Mouse (Mus musculus): ENCODE measurements around the gene Hist1h1c. TPM values are rescaled to one million over a fixed set of nuclear protein-coding genes. Genes with fewer than 3 reads are reported as not detected.
"Not testable (repeated sequence)": the region's sequence is repeated elsewhere in the genome, so short reads cannot be mapped to it uniquely, and the experiment has no call there.

Gene Hist1h1c
- polyA plus RNA-seq, 1 experiment from 2014 or later: 36.4 TPM

DNA sequence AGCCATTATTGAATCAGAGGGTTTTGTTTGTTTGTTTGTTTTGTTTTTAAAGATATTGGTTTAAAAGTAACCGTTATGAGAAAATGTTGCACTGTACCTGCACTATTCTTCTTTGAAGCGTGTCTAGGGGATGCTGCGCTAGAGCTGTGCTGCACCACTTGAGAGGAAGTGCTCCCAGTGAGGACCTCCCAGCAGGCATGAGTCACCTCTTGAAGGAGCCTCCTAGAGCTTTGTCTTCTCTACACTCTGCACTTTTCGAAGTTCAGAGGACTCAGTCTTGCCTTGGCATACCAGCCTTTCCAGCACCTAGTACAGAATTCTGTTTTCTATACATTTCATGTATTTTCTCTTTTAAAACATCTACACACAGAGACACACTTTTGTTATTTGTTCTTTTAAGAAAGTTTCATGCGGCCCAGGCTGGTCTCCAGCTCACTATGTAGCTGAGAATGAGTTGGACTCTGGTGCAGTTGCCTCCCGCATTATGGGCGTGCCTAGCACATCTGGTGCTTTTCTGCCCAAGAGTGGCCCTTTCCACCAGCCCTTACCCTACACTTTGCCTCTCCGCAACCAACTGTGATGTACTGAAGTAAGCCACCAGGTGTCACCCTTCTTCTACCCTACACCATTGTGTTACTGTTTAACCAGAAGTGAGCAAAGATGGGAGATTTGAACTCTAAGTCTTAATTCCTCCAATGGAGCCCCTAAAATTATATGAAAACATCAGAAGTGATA lies 37.7 kb upstream of the Hist1h1c start:
- H3K36me3 ChIP-seq: no peaks in the 10 kb centered on the region
- H3K27me3 ChIP-seq: no peaks in the 10 kb centered on the region
- no peak overlapping the region for H3K4me2 ChIP-seq (replicated peaks)
- H3K4me3 ChIP-seq (replicated peaks): no peak overlapping the region
- no peak overlapping the region for H3K9ac ChIP-seq
- WGBS: 29% methylated on average over 8 of the region's 8 CpGs
- 0 out of 2 replicates have a peak, but pooled peaks cover 14% of the 10 kb centered on the region for H3K4me1 ChIP-seq
- no peak overlapping the region for H3K27ac ChIP-seq (replicated peaks)
- ATAC-seq (ENCODE audit: insufficient number of reproducible peaks, low FRiP score, low TSS enrichment, low read depth): peak; percentile 48; the same call in 1 of the 2 replicates
- H3K9me3 ChIP-seq (replicated peaks): no peaks in the 10 kb centered on the region

GRCm38 (mm10) chr13:23702220-23702619 lies 36.4 kb upstream of the Hist1h1c start:
- no peak for ATAC-seq (ENCODE audit: insufficient number of reproducible peaks, low FRiP score, low TSS enrichment, low read depth)
- Histone ChIP-seq H3K27ac (replicated peaks) (no peak overlapping the region), H3K4me1 (0 out of 2 replicates have a peak, but pooled peaks cover 10% of the 10 kb centered on the region), H3K9ac (no peak overlapping the region), H3K9me3 (replicated peaks) (no peaks in the 10 kb centered on the region), H3K27me3 (no peaks in the 10 kb centered on the region), H3K4me3 (replicated peaks) (no peak overlapping the region), H3K36me3 (no peaks in the 10 kb centered on the region), H3K4me2 (replicated peaks) (no peak overlapping the region)
- WGBS: 57% methylated on average over 4 of the region's 4 CpGs

GRCm38 (mm10) chr13:23702801-23703200 lies 35.8 kb upstream of the Hist1h1c start:
- not testable (repeated sequence) for H3K9me3 ChIP-seq (replicated peaks); H3K27ac ChIP-seq (replicated peaks); H3K27me3 ChIP-seq; H3K36me3 ChIP-seq; ATAC-seq (ENCODE audit: insufficient number of reproducible peaks, low FRiP score, low TSS enrichment, low read depth); H3K4me2 ChIP-seq (replicated peaks); H3K4me3 ChIP-seq (replicated peaks); H3K9ac ChIP-seq
- H3K4me1 ChIP-seq: 0 out of 2 replicates have a peak, but pooled peaks cover 10% of the 10 kb centered on the region
- 84% methylated on average over 2 of the region's 2 CpGs for WGBS

DNA sequence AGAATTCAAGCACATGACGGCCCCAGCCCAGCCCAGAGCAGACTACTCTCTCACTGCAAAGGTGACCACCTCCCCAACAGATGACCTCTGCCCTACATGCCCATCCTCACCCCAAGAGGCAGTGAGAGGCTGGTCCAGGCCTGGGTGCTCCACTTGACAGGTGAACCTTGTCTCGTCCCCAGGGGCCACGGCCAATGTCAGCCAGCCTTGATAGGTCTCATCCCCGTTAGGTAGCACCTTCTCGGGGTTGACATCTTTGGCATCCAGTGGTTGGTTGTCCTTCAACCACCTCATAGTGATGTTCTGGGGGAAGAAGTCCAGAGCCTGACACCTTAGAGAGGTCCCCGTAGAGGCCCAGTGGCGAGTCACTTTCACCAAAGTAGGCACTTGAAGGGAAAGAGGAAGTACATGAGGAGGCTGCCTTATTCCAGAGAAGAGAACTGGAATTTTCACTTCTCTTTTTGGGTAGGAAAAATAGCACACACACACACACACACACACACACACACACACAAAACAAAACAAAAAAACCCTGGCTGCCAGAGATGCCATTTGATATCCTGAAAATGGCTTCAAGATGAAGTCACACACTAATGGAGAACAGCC lies 32.8 kb upstream of the Hist1h1c start:
- no peak overlapping the region for H3K4me3 ChIP-seq (replicated peaks)
- no peaks in the 10 kb centered on the region for H3K27me3 ChIP-seq
- no peak overlapping the region for H3K4me2 ChIP-seq (replicated peaks)
- no peak overlapping the region for H3K9ac ChIP-seq
- H3K27ac ChIP-seq (replicated peaks): no peak overlapping the region
- WGBS: 90% methylated on average over 7 of the region's 7 CpGs
- no peaks in the 10 kb centered on the region for H3K36me3 ChIP-seq
- peaks cover 14% of the 10 kb centered on the region; the same call in 1 of the 2 replicates for H3K4me1 ChIP-seq
- no peak for ATAC-seq (ENCODE audit: insufficient number of reproducible peaks, low FRiP score, low TSS enrichment, low read depth)
- H3K9me3 ChIP-seq (replicated peaks): no peaks in the 10 kb centered on the region

DNA sequence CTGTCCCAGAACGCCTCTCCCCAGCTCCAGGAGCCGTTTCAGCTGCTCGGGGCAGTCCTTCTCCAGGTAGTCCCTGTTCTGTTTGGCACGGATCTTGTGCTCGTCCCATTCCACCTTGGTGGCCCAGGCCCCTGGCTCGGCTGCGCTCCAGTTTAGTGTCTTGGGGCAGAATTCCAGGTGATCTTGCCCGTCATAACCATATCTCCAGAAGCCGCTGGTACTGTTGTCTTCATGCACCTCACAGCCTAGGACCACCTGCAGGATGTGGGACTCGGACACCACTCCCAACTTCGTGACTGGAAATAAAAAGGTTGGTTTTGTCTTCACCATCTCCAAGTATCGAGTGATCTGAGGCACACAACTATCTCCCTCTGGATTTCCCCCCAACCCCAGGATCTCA lies 31.8 kb upstream of the Hist1h1c start:
- H3K36me3 ChIP-seq: no peaks in the 10 kb centered on the region
- H3K4me3 ChIP-seq (replicated peaks): no peak overlapping the region
- H3K27ac ChIP-seq (replicated peaks): no peak overlapping the region
- no peak overlapping the region for H3K4me2 ChIP-seq (replicated peaks)
- WGBS: 93% methylated on average over 12 of the region's 12 CpGs
- no peak for ATAC-seq (ENCODE audit: insufficient number of reproducible peaks, low FRiP score, low TSS enrichment, low read depth)
- H3K4me1 ChIP-seq: peaks cover 11% of the 10 kb centered on the region; the same call in 1 of the 2 replicates
- H3K27me3 ChIP-seq: no peaks in the 10 kb centered on the region
- no peak overlapping the region for H3K9ac ChIP-seq
- no peaks in the 10 kb centered on the region for H3K9me3 ChIP-seq (replicated peaks)

- no peaks in the 10 kb centered on the region for H3K9me3 ChIP-seq (replicated peaks)
- H3K36me3 ChIP-seq: no peaks in the 10 kb centered on the region
- no peak for ATAC-seq (ENCODE audit: insufficient number of reproducible peaks, low FRiP score, low TSS enrichment, low read depth)
- peaks cover 11% of the 10 kb centered on the region; the same call in 1 of the 2 replicates for H3K4me1 ChIP-seq
- H3K27ac ChIP-seq (replicated peaks): no peak overlapping the region
- H3K4me3 ChIP-seq (replicated peaks): no peak overlapping the region
- H3K9ac ChIP-seq: no peak overlapping the region
- no peak overlapping the region for H3K4me2 ChIP-seq (replicated peaks)
- WGBS: 76% methylated on average over 4 of the region's 4 CpGs
- no peaks in the 10 kb centered on the region for H3K27me3 ChIP-seq
Observed at GRCm38 (mm10) chr13:23708041-23708440, 30.6 kb upstream of the Hist1h1c start.

GRCm38 (mm10) chr13:23708654-23709053 lies 30.0 kb upstream of the Hist1h1c start:
- no peak overlapping the region for H3K27ac ChIP-seq (replicated peaks)
- H3K27me3 ChIP-seq: no peaks in the 10 kb centered on the region
- H3K4me2 ChIP-seq (replicated peaks): no peak overlapping the region
- no peaks in the 10 kb centered on the region for H3K36me3 ChIP-seq
- peaks cover 11% of the 10 kb centered on the region; the same call in 1 of the 2 replicates for H3K4me1 ChIP-seq
- no peak overlapping the region for H3K9ac ChIP-seq
- ATAC-seq (ENCODE audit: insufficient number of reproducible peaks, low FRiP score, low TSS enrichment, low read depth): no peak
- no peak overlapping the region for H3K4me3 ChIP-seq (replicated peaks)
- no peaks in the 10 kb centered on the region for H3K9me3 ChIP-seq (replicated peaks)
- 61% methylated on average over 4 of the region's 4 CpGs for WGBS

DNA sequence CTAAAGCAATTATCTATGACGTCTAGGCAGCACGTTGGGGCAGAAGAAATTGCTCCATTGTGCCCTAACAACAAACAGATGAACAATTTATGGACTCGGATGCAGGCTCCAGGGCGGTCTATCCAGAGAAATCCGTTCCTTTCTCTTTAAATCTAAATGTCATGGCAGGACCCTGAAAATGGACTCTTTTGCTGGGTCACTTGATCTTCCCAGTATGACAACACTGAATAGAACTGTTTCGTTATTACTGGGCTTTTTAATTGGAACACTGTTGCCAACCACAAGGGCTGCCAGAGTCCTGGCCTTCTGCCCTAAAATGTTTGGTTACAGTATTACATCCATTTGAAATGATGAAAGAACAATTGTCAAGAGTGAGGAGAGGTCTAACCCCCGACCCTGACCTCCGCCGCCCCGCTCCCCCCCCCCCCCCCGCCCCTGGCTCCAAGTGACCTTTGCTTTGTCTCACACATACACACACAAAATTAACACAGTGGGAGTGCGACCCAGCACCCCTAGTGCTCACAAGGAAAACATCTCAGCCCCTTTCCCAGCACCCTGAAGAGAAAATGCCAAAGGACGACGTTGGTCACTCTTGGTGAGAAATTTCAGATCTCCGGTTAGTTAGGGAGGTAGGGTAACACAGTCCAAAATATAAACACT lies 28.8 kb upstream of the Hist1h1c start:
- ATAC-seq (ENCODE audit: insufficient number of reproducible peaks, low FRiP score, low TSS enrichment, low read depth): no peak
- Histone ChIP-seq H3K9me3 (replicated peaks) (no peaks in the 10 kb centered on the region), H3K4me1 (peaks cover 11% of the 10 kb centered on the region; the same call in 1 of the 2 replicates), H3K4me3 (replicated peaks) (peak overlapping the region; percentile 47), H3K4me2 (replicated peaks) (peak overlapping the region; percentile 76), H3K27ac (replicated peaks) (no peak overlapping the region), H3K27me3 (no peaks in the 10 kb centered on the region), H3K9ac (peak overlapping the region; percentile 33), H3K36me3 (no peaks in the 10 kb centered on the region)
- 13% methylated on average over 15 of the region's 15 CpGs for WGBS

DNA sequence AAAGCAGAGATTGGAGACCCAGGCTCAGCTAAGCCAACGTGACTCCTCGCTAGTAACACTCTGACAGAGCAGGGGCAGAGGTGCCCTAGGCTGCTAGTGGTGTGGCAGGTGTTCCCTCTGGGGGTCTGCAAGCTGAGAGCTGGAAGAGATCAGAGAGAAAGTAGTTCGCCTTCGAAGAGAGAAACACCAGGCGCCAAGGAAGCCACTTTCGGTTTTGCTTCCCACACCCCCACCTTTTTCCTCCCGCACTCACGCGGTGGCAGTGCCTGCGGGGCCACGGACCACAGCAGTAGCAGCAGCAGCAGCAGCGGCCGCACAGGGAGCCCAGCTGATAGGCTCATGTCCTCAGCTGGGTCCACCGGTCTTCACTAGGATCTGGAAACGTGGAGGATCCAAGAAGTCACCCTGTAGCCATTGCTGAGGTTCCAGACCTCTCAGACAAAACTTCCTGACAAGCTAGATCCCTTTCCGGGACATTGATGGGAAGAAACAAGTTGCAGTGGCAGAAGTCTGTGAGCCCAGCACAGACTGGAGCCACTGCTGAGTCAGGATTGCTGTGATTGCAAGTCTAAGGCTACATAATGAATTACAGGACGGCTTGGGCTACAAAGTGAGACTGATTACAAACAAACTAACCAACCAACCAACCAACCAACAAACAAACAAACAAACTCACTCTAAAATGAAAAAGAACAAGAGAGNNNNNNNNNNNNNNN lies 28.1 kb upstream of the Hist1h1c start, which contains the start of gene Hfe:
TSS of gene Hfe (minus strand) at position 481 of the 716 bp plus-strand sequence.
- H3K27ac ChIP-seq (replicated peaks): no peak within 1 kb of the TSS

GRCm38 (mm10) chr13:23716261-23717042 lies 22.2 kb upstream of the Hist1h1c start:
- Histone ChIP-seq H3K27ac (replicated peaks) (no peak overlapping the region), H3K4me2 (replicated peaks) (no peak overlapping the region), H3K9ac (no peak overlapping the region), H3K4me1 (no peaks in the 10 kb centered on the region), H3K9me3 (replicated peaks) (no peaks in the 10 kb centered on the region), H3K27me3 (no peaks in the 10 kb centered on the region), H3K4me3 (replicated peaks) (no peak overlapping the region), H3K36me3 (no peaks in the 10 kb centered on the region)
- 85% methylated on average over 5 of the region's 5 CpGs for WGBS
- no peak for ATAC-seq (ENCODE audit: insufficient number of reproducible peaks, low FRiP score, low TSS enrichment, low read depth)

More for the DNA sequence above, 28.1 kb upstream of the Hist1h1c start, which contains the start of gene Hfe:
- peak within 1 kb of the TSS; percentile 33 for H3K9ac ChIP-seq
- H3K27me3 ChIP-seq: no peaks in the 10 kb centered on the region
- peaks cover 11% of the 10 kb centered on the region; the same call in 1 of the 2 replicates for H3K4me1 ChIP-seq
- peak within 1 kb of the TSS; percentile 76 for H3K4me2 ChIP-seq (replicated peaks)
- no peaks in the 10 kb centered on the region for H3K9me3 ChIP-seq (replicated peaks)
- peak within 1 kb of the TSS; percentile 47 for H3K4me3 ChIP-seq (replicated peaks)
- no peak for ATAC-seq (ENCODE audit: insufficient number of reproducible peaks, low FRiP score, low TSS enrichment, low read depth)
- H3K36me3 ChIP-seq: no peaks in the 10 kb centered on the region
- 3% methylated on average over 17 of the region's 17 CpGs for WGBS

Measured in embryonic facial prominence, embryonic 15.5 days (tissue).